Mouse (Mus musculus) lung, adult 18-20 months (tissue): ENCODE results near the gene Aifm3.
A peak's percentile ranks its signal among the peaks of the same experiment; 100 is the strongest.

ENCODE experiments used
- DNase-seq, 2 experiments: peaks; one replicate each; pipeline ENCODE4 v3.0.0; 2022; ENCODE audit warnings: mixed read lengths in 2 of 2

Aifm3 gene

DNA sequence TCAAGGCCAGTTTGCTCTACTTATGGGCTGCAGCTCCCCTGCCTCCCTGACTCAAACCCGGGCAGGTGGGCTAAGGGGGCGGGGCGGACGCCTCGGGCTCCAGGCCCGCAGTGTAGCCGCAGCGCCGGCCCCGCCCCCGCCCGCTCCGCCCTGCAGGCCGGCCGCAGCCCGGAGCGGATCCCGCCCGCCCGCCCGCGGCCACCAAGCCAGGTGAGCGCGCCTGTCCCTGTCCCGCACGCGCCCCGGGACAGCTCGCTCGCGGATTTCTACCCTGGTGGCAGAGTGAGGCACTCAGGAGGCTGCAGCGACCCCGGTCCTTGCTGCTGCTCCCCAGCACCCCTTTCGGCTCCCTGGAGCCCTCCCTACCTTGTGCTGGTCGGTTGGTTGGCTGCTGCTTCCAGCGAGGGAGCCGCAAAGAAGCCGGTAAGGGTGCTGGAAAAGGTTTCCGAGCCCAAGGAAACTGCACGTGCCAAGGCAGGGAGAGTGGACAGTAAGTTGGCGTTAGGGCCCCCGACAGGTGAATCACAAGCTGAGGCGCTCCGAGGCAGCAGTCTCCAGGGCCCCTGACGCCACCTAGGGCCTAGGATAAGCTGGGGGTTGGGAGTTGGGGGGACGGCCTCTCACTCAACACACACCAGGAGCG lies at the start of gene Aifm3:
Gene Aifm3, plus strand, starts transcription at position 143 of the 643 bp plus-strand sequence.
- DNase-seq, result peak in 1 of 2 experiments; percentile 15

DNA sequence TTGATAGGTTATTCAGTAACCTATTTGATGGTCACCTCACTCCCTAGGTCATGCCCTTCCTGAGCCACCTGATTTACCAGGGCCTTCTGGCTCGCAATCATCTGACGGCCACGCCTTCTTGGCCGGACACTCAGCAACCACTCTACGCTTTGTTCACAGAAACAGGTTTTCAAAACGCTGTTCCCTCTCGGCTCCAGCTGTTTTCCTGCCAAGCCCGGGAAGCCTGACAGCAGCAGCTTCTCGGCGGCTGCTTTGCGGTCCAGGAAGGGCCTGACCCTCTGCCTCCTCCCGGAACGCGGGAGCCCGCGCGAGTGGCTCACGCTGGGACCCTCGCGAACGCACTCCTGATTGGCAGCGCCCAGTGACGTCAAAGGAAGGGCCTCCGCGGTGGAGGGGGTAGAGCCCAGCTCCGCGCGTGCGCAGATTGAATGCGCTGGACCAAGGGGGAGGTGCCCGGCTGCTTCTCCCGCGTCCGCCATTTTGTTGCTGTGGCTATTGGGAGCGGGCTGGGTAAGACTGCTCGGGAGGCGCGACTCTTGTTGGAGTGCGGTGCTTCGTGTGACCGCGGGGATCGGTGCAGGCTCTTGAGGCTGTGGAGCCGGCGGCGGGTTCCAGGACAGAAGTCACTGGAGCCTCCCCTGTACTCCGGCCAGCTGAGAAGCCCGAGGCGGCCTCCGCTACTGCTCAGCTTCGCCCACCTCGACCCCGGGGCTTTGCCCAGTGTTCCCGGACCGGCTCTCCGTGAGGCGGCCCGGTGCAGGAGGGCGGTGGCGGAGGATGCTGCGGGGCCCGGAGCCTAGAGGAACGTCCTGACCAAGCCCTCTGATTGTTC lies 37.7 kb upstream of the Aifm3 start, which contains the start of gene Crkl:
Gene Crkl, plus strand, starts transcription at position 447 of the 832 bp plus-strand sequence.
- DNase-seq, result peak; percentile 97 to 98

DNA sequence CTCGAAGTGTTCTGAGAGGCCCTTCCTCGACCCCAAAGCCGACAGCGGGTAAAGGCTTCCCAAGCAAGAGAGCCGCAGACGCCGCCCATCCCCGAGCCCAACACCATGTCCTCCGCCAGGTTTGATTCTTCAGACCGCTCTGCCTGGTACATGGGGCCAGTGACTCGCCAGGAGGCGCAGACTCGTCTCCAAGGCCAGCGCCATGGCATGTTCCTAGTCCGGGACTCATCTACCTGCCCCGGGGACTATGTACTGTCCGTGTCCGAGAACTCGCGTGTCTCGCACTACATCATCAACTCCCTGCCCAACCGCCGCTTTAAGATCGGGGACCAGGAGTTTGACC lies 37.1 kb upstream of the Aifm3 start:
- DNase-seq, result peak; percentile 36 to 46

DNA sequence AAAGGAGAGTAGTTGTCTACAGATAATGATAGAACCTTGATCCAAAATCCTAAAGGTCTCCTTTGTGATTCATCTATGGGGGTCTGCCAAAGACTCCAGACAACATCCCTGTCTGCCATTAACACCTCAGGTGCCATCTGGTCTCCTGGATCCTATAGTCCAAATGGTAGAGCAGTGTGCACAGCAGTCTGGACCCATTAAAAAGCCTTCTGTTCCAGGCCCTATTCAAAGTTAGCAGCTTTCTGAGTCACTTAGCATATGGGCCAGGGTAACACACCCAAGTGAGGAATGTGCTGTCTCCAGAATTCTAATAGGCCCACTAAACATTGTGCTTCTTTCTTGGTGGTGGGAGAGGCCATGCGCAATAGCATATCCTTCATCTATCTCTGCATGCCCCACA lies 32.5 kb upstream of the Aifm3 start:
- no peak for DNase-seq

DNA sequence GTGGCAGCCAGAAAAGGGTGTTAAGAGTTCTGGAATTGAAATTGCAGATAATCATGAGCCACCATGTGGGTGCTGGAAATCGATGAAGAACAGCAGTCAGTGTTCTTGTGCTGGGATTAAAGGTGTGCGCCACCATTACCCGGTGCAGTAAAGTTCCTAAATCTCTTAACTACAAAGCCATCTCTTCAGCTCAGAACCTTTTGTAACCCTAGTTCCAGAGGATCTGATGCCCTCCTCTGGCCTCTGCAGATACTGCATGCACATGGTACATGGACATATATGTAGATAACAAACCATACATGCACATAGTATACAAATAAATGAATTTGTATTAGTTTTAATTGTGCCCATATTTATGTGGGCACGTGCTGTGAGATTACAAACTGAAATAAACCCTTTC lies 29.2 kb upstream of the Aifm3 start:
- DNase-seq, result peak; percentile 15 to 20

DNA sequence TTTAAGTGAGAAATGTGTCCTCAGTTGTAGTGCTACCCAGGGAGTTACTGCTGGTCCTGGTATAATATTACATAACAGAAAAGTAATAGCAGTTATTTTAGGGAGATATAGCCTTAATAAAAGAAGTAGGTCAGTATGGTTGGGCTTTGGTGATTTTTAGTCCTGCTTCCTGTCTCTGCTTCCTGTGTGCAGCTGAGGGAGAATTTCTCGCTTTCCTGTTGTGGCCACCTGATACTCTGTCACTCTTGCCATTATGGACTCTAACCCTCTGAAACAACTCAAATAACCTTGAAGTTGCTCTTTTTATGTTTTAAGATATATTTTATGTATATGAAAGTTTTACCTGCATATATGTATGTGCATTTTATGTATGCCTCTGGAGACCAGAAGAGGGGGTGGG lies 27.8 kb upstream of the Aifm3 start:
- DNase-seq, result no peak

DNA sequence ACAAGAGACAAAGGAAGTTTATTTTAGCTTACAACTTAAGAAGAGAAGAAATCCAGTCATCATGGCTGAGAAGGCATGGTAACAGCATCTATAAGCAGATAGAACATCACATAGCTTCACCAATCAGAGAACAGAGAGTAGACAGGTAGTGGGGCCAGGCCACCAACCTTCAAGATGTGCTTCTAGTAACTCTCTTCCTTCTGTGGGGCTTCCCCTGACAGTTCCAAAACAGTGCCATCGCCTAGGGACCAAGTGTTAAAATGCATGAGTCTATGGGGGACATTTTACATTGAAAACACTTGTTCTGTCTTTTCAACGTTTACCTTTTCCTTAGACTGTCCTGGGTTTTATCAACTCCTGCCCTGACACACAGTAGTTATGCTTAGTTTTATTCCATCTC lies 26.2 kb upstream of the Aifm3 start:
- no peak for DNase-seq

DNA sequence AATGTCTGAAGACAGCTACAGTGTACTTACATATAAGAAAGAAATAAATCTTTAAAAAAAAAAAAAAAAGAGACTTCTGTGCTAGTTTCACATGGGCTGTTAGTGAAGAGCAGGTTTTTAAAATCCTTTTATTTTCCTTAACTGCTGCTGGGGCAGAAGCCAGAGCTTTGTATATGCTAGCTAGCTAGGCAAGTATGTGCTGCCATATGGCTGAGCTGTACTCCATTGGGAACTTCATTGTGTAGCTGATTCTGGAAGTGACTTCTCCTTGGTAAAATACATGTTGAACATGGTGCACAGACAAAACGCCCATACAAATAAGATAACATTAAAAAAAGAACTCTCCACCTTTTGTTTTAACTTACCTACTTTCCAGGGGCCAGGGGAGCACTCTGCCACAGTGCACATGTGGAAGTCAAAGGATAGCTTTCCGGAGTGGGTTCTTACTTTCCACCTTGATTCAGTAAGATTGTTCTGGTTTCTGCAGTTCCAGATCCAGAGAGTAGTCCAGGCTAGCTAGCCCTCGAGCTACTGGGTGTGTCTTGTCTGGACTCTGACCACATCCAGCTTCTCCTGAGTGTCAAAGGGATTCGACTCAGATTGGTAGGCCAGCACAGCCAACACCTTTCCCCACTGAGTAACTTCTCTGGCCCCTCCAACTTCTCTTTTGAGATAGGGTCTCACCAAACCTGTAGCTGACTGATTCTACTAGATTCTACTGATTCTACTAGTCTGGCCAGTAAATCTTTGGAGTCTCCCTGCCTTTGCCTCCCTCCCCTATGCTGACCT lies 22.3 kb upstream of the Aifm3 start:
- DNase-seq, result no peak

DNA sequence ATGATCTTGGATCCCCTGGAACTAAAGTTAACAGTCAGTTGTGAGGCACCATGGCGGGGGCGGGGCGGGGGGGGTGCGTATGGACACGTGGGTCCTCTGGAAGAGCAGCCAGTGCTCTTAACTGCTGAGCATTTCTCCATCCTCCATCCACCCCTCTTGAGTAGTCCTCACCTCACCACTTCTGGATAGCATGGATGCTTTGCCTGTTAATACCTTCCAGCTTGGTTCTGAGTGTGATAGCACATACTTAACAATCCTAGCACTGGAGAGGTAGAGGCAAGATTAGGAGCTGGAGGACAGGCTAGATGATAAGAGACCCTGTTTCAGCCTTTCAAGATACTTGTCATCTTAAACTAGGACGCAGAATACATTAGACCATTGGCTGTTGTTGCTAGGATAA lies 16.9 kb upstream of the Aifm3 start:
- DNase-seq, result peak; percentile 36 to 46

DNA sequence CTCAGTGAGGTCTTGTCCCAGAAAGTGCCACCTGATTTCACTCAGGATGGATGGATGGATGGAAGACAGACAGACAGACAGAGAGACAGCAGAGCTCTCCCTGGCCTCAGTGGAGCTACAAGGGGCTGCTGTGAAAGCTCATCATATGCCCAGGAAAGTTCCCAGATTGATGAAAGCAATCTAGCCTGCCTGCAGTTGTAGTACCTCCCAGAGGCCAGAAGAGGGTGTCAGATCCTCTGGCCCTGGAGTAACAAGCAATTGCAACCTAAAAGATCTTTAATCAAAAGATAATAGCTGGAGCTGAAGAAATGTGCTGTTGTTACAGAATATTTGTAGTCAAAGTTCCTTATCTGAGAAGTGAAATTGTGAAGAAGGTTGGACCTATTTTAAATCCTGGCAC lies 15.3 kb upstream of the Aifm3 start:
- peak; percentile 30 to 38 for DNase-seq

DNA sequence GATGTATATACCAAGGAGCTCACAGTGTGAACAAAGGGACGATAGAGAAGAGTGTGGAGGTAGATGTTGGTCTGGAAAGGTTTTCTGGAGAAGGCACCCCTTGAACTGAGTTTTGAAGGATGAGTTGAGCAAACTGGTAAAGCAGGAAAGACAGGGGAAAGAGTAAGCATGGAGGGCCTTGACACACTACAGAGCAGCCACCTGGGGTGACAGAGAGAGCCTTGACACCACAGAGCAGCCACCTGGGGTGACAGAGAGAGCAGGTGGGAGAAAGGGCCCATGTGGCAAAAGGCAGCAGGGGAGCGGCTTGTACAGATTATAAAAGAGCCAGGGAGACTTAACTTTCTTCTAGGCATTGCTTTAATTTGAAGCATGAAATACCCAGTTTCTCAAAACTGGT lies 14.7 kb upstream of the Aifm3 start:
- no peak for DNase-seq

DNA sequence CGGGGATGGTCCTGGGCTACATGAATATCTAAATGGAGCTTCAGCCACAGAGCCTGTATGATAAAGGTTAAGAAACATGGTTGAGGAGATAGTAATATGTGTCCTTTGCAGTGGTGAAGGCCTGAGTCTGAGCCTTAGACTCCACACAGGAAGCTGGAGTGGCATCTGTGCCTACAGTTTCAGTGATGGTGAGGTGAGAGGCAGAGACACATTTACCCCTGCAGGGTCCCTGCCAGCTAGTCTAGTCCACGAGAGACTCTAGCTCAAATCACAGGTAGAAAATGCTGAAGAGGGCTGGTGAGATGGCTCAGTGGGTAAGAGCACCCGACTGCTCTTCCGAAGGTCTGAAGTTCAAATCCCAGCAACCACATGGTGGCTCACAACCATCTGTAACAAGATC lies 14.1 kb upstream of the Aifm3 start:
- DNase-seq, result no peak

DNA sequence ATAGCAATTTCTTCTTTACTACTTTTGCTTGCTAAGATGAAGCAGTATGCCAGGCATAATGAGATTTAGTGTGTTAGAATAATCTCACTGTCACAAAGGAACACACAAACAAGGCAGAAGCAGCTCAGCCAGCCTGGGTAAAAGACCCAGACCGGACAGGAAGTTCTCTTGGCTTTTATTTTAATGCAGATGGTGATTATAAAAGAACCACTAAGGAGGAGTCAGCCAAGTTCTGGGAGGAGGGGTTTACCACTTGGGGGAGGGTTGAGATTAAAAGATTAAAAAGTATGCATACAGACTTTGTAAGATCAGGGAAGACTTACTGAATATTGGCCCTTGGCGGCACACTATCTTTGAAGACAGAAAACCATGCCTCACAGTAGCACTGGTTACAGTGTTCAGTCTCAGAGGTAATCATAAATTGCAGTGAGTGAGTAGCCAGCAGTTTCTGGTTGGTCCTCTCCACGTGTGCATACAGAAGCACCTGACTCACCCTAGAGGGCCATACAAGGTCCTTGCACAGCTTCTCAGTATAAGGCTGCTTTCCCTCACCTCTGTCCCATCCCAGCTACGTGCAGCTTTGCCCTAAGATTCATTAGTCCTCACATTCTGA lies 11.0 kb upstream of the Aifm3 start:
- DNase-seq, result no peak

DNA sequence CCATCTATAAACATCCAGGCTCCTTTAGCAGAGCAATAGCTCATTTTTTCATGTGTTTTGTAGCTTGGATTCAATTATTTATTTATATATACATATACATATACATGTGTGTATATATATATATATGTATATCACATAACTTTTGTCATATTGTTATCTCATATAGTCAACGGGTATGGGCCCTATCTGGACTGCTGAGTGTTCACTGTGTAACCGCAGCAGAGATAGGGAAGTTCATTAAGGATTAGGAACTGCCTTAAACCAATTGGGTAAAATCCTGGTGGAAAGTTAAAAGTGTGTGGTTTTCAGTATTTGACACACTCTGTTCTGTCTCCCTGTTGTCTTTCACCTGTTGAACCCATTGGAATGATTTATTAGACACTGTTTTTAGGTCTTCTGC lies 7.9 kb upstream of the Aifm3 start:
- no peak for DNase-seq

DNA sequence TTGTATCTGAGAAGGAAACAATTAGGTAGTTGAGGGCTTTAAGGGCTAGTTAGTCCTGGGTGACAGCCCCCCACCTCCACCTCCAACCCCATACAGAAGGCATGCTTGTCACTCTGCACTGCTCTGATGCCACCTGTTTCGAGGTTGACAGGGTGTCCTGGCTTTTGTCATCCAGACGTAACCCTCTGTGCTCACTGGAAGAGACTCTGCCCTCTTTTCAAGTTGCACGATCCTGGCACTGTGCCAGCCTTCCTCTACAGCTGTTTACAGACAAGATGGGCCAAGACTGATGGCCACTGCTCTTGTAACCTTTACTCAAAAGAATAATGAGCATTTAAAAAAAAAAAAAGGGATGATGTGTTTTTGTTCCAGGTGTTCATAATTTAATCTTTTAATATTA lies 2.9 kb upstream of the Aifm3 start:
- peak in 1 of 2 experiments; percentile 33 for DNase-seq

DNA sequence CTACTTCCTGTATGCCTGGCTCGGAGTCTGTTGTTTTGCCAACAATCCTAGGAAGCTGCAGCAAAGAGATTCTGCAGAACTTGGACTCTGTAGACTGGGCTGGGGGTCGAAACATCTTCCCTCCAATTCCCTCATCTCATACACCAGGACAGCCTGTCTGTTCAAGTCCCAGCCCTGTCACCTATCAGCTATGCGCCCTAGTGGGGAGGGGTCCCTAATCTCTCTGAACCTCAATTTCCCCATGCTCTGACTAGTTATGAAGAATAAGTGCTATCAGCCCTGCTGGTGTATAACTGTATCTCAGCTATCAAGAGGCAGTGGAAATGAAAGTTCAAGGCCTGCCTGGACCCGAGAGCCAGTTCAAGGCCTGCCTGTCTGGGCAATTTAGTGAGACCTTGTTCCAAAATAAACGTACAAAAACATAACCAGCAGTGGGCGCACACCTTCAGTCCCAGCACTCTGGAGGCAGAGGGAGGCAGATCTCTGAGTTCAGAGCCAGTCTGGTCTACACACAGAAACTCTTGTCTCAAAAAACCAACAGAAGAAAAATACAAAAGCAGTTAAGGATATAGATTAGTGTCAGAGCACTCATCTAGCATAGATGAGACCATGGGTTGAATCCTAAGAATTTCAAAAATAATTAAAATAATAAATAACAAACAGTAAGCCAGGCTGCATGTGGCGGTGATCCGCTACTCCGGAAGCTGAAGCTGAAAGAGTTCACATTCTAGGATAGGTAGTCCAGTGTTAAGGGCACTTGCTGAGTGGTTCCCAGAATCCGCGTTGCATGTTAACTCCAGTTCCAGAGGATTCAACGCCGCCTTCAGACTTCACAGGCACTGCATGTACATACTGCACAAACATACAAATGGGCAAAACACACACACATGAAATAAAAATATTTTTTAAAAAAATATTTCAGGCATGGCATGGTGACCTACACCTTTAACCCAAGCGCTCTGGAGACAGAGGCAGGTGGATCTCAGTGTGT lies 638 bp upstream of the Aifm3 start:
- DNase-seq, result no peak

DNA sequence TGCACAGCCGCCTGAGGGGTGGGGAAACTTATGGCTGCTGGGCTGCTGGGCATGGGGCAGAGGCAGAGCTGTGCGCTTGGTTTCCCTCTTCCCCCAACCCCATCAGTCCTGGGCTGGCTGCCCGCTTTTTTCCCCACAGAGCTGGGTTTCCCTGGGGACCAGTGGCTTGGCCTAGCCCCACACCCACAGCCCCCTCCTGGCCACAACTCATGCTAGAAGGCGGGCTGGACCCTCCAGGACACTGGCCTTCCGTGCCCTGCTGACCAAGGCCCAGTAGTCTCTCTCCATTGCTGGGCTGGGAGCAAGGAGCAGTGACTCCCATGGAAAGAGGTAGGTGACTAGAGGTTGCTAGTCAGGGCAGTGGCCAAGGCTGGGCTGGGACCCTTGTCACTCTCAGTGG lies 1.7 kb downstream of the Aifm3 start:
- DNase-seq, result no peak

DNA sequence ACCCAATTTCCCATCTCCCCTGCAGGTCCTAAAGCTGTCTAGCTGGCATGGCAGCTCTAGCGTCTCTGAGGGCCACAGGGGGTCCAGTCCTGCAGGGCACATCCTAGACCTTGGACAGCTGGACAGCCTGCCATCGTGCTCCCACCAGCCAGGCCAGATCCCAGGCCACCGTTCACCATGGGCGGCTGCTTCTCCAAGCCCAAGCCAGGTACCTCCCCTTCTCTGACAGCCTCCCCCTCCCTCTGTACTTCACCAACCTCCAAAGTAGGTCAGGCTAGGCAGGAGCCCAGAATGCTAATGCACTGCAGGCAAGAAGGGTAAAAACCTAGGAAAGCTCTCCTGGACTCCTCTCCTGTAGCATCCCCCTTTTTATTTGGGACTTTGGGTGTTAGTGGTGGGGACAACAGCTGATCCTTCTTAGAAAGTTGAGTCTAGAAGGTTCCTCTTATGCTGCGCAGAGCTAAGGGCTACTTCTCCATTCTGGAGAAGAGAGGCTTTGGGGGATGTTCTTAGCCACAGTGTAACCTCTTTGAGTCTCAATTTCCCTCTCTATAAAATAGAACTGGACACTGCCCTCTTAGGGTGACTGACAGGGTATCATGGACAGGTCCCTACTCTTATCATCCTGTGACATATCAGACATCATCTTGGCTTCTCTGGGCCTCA lies 2.6 kb downstream of the Aifm3 start:
- no peak for DNase-seq

DNA sequence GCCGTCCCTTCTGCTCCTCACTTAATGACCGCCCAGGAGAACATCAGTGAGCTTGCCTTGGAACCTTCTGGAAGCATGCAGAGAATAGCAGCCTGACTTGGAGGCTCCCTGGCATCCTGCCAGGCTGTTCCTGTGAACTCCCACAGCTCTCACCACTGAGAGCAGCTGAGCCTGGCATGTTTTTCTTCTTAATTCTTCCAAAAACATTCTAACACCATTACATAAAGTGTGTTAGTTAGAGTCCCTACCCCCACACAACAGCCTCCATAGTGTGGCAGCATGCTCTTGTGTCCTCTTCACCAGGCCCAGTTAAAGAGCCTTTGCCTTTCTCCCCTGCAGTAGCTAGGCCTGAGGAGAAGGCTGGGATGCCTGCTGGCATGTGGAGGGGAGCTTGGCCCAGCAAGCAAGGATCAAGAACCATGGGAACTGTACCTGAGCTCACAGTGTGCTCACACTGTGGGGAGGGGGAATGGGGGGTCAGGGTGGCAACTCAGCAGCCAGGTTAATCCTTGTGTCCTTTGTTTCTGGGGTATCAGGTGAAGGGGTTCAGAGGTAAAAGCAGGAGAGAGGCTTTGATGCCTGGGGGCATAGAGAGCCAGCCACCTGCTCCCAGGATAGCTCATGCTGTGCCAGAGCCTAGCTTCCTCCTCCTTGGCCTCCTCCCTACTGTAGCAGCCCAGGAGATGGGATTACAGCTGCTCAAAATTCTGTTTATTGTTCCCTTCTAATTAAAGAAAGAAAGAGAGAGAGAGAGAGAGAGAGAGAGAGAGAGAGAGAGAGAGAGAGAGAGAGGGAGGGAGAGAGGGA lies 7.3 kb downstream of the Aifm3 start:
- DNase-seq, result no peak

DNA sequence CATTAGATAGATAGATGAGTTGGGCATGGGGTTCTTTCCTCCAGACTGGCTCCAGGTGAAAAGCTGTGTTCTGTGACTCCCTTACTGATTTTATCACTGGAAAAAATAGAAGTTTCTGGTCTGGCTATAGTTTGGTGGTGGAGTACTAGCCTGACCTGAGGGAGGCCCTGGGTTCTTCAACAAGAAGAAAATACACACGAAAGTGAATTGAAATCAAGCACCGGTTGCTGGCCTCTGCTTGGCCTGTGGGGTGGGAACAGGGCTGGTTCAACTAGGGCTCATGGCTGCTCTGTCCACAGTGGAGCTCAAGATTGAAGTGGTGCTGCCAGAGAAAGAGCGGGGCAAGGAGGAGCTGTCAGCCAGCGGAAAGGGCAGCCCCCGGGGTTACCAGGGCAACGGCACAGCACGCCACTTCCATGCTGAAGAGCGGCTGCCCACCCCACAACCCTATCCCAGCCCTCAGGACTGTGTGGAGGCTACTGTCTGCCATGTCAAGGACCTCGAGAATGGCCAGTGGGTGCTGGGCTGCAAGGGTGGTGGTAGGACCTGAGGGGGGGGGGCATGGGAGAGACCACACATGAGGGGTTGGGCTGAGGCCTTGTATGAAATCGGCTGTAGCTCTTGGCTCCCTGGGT lies 10.0 kb downstream of the Aifm3 start:
- DNase-seq, result no peak
